Mouse (Mus musculus) ovary, postnatal 14 days (tissue): ENCODE data around the gene Hspa8.
A peak's percentile ranks its signal among the peaks of the same experiment; 100 is the strongest.

Experiments
- DNase-seq: peaks from one replicate; pipeline ENCODE4 v3.0.0; 2022; ENCODE audit warnings: low spot score

Hspa8 gene

DNA sequence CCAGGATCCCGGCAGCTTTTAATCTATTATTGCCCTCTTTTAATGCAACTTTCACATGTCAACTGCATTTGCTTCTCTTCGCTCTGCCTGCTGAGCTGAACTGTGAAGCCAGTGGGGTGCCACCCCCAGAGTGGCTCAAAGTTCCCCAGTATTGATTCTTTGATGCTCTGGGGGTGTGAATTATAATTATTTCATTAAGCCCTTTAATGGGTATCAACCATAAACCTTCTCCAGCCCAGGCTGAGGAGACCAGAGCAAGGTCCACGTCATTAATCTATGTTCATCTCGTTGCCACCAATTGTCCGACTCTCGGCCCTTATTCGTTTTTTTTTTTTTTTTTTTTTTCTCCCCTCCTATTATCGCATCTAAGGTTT lies 8.1 kb downstream of the Hspa8 start:
- DNase-seq, result no peak

GRCm38 (mm10) chr9:40811860-40812259 lies 11.1 kb downstream of the Hspa8 start:
- no peak for DNase-seq

DNA sequence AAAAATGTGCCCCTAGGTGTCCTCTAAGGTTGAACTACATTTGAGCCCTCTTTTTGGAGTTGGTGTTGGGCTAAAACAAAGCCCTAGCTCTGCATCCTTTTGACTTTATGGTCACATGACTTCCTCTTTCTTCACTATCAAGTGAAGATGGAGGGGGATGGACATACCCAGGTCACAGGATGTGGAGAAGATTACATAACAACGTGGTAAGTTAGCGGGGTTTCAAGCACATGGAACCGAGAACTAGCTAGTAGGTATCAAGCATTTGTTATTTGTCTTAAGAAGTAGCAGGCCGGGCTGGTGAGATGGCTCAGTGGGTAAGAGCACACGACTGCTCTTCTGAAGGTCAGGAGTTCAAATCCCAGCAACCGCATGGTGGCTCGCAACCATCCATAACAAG lies 13.3 kb downstream of the Hspa8 start:
- DNase-seq, result no peak

DNA sequence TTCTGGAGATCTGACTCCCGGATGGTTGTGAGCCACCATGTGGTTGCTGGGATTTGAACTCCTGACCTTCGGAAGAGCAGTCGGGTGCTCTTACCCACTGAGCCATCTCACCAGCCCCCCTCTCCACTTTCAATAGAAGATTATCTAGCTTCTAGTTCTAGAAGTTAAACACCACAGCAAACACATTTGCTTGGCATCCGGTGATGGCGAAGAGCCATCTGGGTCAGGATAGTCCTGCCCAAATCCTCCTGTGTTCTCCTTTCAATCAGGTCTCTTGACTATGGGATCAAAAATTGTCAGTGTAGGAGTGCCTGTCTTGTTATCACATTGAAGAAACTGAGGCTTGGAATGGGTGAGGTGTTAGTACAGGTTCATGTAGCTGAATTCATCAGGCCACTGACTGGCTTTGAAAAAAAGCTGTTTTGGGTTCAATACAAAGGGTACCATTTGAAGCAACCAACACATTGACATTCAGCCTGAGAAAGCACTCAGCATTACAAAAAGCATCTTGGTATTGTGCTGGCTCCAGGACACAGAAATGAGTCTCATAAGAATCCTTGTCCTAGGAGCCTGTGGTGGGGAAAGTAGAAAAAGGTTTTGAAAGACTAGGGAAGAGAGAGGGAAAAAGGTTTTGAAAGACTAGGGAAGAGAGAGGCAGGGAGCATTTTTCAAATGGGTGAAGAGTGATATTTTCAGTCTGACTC lies 16.7 kb downstream of the Hspa8 start:
- DNase-seq, result no peak

GRCm38 (mm10) chr9:40825601-40826000 lies 24.8 kb downstream of the Hspa8 start:
- no peak for DNase-seq

GRCm38 (mm10) chr9:40827366-40827765 lies 26.6 kb downstream of the Hspa8 start:
- DNase-seq, result no peak

DNA sequence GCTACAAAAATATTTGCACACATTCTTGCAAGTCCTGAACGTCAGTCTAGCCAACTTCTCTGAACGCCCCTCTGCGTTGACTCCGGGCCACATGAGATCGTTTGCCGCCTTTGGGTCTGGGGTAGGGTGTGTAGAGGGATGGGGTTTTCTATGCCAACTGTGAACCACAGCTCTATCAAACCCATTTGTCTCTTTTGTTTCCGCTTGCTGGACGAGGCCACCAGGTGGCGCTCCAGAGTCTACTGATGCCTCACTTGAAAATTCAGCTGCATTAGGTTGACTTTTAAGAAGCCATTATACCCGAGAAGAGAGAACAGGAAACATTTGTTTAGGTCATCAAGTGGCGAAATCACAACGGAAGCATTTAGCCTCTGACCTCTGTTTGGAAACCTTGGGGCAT lies 33.8 kb downstream of the Hspa8 start:
- peak; percentile 70 for DNase-seq

- no peak for DNase-seq
Measured at GRCm38 (mm10) chr9:40836681-40837080, 35.9 kb downstream of the Hspa8 start.

DNA sequence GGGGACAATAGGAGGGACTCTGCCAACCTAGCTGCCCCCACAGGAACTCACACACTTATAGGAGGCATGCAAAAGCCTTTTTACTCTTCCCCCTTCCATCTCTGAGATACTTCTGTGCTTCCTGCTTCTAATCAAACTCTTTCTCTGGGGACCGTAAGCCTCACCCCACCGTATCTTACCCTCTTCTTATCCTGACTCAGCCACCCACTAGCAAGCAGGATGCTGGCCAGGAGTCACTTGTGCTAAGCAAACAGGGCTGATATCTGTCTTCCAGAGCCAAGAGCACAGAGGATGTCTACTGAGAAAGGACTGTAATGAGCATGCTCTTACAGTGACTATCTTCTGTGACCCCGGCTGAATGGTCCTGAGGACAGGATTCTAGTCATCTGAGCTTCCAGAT lies 38.9 kb downstream of the Hspa8 start:
- no peak for DNase-seq

DNA sequence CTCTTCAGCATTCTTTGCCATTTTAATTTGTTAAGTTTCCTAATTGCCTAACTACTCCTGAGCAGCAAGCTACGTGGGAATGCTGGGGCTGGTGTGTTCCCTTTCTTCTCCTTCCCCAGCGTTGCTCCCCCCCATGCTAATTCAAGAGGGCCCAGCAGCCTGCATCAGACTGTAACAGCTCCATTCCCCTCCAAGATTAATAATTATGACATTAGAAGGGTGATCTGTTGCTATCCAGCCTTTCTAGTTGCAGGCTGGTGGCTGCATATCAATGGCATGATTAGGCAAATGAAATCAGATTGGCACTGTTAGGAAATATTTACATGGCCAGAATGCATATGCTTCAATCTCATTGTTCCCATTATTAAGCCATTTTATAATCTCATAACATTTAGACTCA lies 50.7 kb downstream of the Hspa8 start:
- no peak for DNase-seq

DNA sequence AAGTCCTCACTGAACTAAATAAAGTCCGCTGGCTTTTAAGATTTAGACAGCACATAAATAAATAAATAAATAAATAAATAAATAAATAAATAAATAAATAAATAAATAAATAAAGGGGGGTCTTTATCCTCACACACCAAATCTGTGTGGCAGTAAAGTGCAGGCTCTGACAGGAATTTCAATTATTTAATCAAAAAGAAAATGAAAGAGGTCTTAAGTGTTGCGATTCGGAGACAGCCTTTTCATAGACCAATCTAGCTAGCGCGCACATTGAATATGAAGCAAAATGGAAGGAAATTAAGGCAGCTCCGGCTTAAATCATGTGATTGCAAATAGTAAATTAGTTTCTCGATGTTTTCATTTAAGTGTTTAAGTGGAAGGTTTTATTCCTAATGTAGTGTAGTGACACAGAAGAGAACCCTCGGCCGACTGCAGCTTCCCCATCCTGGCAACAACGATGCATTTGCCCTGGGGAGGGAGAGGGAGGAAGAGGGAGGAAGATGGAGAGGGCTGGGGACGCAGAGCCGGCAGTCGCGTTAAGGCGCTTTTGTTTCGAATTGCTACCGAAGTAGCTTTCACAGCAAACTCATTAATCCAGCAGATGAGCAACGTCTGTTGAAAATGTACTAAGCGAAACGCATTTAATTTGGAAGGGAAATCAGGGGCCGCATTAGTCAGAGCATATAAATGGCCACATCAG lies 57.8 kb downstream of the Hspa8 start:
- DNase-seq, result no peak

DNA sequence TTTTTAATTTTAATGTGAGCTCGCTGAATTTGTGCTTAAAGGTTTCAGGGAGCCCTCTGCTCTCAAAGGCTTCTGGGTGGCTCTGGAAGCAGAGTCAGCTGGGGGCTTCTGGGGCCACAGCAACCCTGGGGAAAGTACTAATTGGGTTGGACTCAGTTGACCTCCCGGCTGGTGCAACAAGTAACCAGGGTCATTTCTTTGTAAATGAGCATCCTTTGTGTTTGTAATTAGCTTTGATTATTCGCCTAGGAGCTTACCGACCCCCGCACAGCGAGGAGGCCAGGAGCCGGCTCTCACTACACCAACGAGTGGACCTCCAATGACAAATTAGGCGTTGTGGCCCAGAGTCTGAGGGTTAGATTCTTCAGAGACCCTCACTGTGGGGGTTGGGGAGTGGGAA lies 58.4 kb downstream of the Hspa8 start:
- no peak for DNase-seq
